Mouse (Mus musculus): ENCODE results near the gene Gm45213. TPM values are rescaled to one million over a fixed set of nuclear protein-coding genes. Genes with fewer than 3 reads are reported as not detected.

Gene Gm45213
- polyA plus RNA-seq, 1 experiment from 2014 or later, result not detected

DNA sequence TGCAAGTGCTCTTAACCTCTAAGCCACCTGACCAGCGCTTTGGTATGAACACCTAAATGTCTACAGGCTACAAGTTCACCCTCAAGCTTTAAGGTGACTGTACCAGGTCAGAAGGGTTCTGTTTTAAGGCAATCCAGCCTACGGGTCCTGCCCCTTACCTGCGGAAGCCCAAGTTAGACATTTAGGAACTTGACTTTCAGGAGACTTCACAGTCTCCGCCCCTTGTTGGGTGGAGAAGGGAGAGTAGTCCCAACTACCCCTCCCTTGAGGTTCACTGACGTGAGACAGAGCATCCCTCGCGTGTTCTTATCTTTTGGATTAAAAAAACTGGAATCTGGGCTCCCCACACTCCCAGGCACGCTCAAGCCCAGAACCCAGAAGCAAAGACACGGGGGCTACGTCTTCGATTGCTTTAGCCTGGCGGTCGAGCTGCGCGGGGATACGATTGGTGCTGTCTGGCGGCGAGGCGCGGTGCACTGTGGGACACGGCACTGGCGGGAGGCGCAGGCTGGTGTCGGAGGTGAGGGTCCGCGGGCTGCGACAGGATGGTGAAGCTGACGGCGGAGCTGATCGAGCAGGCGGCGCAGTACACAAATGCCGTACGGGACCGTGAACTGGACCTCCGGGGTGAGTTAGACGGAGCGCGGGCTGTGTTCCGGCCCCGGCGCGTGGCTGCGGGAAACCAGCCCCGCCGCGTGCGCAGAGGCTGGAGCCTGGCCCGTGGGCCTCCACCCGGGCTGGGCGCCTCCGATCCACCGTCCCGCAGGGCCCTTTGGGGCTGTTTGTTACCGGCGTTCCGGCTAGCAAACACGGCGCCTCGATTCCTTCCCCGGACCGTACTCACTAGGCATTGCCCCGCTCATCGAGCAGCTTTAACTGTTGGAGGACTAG lies 16.9 kb downstream of the Gm45213 start:
- Histone ChIP-seq H3K36me3 (replicated peaks) (peaks cover 30% of the 10 kb centered on the region), H3K9me3 (no peaks in the 10 kb centered on the region), H3K4me1 (peaks cover 15% of the 10 kb centered on the region), H3K4me3 (peak overlapping the region; percentile 84), H3K27ac (replicated peaks) (peak overlapping the region; percentile 88), H3K27me3 (replicated peaks; ENCODE audit: low read depth, poor library complexity, severe bottlenecking) (0 out of 2 replicates have a peak, but pooled peaks cover 5% of the 10 kb centered on the region)
- WGBS, result under 1% methylated on average over 64 of the region's 64 CpGs
- DNase-seq (ENCODE audit: low spot score), result peak; percentile 93

DNA sequence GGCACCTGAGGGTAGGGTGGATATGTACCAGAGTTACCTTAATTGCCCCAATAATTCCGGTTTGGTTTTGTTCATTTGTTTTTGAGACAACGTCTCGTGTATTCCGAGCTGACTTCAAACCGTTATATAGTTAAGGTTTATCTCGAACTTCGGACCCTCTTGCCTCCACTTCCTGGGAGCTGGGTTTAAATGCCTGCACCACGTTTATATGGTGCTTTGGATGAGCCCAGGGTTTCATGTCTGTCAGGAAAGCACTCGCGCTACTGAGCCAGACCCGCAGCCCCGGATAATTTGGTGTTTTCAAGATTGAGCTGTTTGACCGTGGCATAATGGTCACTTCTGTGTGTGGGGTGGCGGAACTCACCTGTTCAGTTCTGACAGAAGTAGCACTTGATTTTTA lies 17.7 kb downstream of the Gm45213 start:
- 1% methylated on average over 14 of the region's 14 CpGs for WGBS
- peaks cover 38% of the 10 kb centered on the region for H3K36me3 ChIP-seq (replicated peaks)
- peak overlapping the region; percentile 88 for H3K27ac ChIP-seq (replicated peaks)
- no peak for DNase-seq (ENCODE audit: low spot score)
- peaks cover 15% of the 10 kb centered on the region for H3K4me1 ChIP-seq
- H3K9me3 ChIP-seq, result no peaks in the 10 kb centered on the region
- peak overlapping the region; percentile 84 for H3K4me3 ChIP-seq
- 0 out of 2 replicates have a peak, but pooled peaks cover 5% of the 10 kb centered on the region for H3K27me3 ChIP-seq (replicated peaks; ENCODE audit: low read depth, poor library complexity, severe bottlenecking)

DNA sequence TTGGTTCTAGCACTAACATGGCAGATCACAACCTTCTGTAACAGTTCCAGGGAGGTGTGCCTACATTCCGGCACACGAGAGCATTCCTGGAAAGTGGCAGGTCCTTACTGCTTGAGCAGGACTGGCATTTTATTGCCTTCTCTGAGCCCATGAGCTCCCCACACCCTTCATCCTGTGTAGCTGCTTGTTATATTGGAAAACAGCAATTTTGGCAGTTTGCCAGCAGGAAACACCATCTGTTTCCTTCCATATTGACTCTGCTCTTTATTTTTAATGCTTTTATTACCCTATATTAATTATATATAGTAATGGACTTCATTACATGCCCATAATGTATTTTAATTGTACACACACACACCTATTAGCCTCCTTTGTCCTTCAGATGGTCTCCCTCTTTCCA lies 33.0 kb downstream of the Gm45213 start:
- peaks cover 17% of the 10 kb centered on the region for H3K4me1 ChIP-seq
- no peak overlapping the region for H3K27ac ChIP-seq (replicated peaks)
- peaks cover 65% of the 10 kb centered on the region for H3K36me3 ChIP-seq (replicated peaks)
- no peaks in the 10 kb centered on the region for H3K9me3 ChIP-seq
- no peak for DNase-seq (ENCODE audit: low spot score)
- no peaks in the 10 kb centered on the region for H3K27me3 ChIP-seq (replicated peaks; ENCODE audit: low read depth, poor library complexity, severe bottlenecking)
- 97% methylated on average over 2 of the region's 2 CpGs for WGBS
- no peak overlapping the region for H3K4me3 ChIP-seq

DNA sequence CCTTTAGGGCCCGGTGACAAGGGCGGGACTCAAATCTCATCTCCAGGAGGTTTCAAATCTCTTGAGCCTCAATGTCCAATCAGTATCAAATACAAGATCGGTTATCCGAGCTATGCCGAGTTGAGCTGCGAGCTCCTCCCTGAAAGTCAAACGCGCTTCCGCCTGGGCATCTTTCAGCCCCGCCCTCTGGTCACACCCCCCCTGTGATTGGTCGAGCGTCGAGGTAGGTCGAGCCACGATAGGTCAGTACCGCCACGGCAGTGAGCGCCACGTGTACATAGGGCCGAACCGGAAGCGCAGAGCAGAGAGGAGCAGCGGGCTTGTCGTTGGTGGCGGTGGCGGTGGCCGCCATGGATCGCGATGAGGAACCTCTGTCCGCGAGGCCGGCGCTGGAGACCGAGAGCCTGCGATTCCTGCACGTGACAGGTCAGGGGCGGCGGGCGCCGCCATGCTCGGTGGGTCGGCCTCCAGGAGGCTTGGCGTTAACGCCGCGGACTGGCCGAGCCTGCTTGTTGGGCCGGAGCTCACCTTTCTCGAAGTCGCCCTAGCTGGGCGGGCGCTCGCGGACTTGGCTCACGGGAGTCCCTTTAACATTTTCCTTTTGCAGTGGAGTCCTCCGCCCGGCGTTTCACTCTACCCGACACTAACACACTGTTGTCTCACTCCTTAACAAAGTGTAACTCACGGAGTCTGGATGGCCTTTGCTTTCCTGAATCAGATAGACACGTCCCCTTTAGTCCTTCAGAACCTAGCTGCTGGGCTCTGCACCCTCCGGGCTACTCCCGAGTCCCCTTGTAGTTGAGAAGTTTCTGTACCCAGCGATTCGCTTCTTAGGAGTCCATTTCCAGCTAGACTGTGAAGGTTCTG lies 36.2 kb downstream of the Gm45213 start, which contains the start of gene Selenos:
TSS of gene Selenos (plus strand) at position 286 of the 867 bp plus-strand sequence.
- Histone ChIP-seq H3K4me3 (peak within 1 kb of the TSS; percentile 92), H3K4me1 (peaks cover 18% of the 10 kb centered on the region), H3K36me3 (replicated peaks) (peaks cover 65% of the 10 kb centered on the region), H3K27ac (replicated peaks) (peak within 1 kb of the TSS; percentile 91), H3K27me3 (replicated peaks; ENCODE audit: low read depth, poor library complexity, severe bottlenecking) (no peaks in the 10 kb centered on the region), H3K9me3 (no peaks in the 10 kb centered on the region)
- peak; percentile 97 for DNase-seq (ENCODE audit: low spot score)
- WGBS, result under 1% methylated on average over 65 of the region's 65 CpGs

DNA sequence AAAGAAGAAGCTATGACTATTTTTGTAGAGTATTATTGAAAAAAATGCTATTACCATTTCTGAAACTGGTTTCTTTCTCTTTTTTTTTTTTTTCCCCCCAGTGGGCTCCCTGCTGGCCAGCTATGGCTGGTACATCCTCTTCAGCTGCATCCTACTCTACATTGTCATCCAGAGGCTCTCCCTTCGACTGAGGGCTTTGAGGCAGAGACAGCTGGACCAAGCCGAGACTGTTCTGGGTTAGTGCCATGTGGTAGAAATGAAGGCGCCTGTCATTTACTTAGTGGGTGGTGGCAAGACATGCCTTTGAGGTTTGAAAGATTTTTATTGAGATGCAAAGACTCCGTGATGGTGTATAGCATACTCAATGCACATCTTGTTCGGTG lies 36.8 kb downstream of the Gm45213 start:
- Histone ChIP-seq H3K27ac (replicated peaks) (peak overlapping the region; percentile 91), H3K9me3 (no peaks in the 10 kb centered on the region), H3K4me1 (peaks cover 18% of the 10 kb centered on the region), H3K4me3 (peak overlapping the region; percentile 92), H3K27me3 (replicated peaks; ENCODE audit: low read depth, poor library complexity, severe bottlenecking) (no peaks in the 10 kb centered on the region), H3K36me3 (replicated peaks) (peaks cover 65% of the 10 kb centered on the region)
- DNase-seq (ENCODE audit: low spot score), result peak; percentile 14
- 46% methylated on average over 5 of the region's 5 CpGs for WGBS

DNA sequence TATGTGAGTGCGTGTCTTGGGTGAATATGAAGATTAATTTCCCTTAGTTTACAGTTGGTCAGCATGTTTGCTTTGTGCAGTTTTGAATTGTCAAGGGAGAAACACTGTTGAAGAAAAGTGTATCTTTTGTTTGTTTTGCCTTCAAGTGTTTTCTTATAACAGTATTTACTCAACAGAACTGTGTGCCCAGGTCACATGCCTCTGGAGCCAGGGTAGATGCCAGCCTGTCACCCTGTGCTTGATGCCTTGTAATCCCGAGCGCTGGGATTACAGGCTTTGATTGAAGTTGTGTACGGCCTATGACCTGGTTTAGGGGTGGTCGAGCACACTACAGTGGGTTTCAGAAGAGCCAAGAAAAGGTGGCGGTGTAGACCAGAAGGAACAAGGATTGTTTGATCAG lies 40.4 kb downstream of the Gm45213 start:
- no peak for DNase-seq (ENCODE audit: low spot score)
- Histone ChIP-seq H3K27me3 (replicated peaks; ENCODE audit: low read depth, poor library complexity, severe bottlenecking) (no peaks in the 10 kb centered on the region), H3K36me3 (replicated peaks) (peaks cover 76% of the 10 kb centered on the region), H3K9me3 (no peaks in the 10 kb centered on the region), H3K27ac (replicated peaks) (no peak overlapping the region), H3K4me1 (peaks cover 17% of the 10 kb centered on the region), H3K4me3 (no peak overlapping the region)
- WGBS, result 93% methylated on average over 6 of the region's 6 CpGs

DNA sequence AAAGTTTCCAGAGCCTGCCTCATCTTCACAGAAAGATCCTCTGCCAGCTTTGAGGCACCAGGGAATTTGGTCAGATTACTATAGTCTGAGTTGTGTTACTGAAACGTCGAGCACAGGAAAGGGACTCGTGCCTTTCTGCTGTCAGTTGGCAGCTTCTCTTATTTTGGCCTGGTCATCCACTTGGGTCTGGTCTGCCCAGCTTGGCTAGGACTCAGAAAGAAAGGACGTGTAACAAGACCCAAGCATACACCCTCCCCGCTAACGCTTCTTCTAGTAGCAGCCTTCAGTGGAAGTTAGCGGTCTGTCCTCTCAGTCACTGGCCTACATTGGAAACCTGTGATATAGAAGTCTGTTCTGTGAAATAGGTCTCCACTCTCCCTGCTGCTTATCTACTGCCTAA lies 41.1 kb downstream of the Gm45213 start:
- H3K4me3 ChIP-seq, result no peak overlapping the region
- no peaks in the 10 kb centered on the region for H3K27me3 ChIP-seq (replicated peaks; ENCODE audit: low read depth, poor library complexity, severe bottlenecking)
- H3K27ac ChIP-seq (replicated peaks), result no peak overlapping the region
- no peaks in the 10 kb centered on the region for H3K9me3 ChIP-seq
- H3K4me1 ChIP-seq, result peaks cover 14% of the 10 kb centered on the region
- no peak for DNase-seq (ENCODE audit: low spot score)
- peaks cover 84% of the 10 kb centered on the region for H3K36me3 ChIP-seq (replicated peaks)
- WGBS, result 88% methylated on average over 7 of the region's 7 CpGs

DNA sequence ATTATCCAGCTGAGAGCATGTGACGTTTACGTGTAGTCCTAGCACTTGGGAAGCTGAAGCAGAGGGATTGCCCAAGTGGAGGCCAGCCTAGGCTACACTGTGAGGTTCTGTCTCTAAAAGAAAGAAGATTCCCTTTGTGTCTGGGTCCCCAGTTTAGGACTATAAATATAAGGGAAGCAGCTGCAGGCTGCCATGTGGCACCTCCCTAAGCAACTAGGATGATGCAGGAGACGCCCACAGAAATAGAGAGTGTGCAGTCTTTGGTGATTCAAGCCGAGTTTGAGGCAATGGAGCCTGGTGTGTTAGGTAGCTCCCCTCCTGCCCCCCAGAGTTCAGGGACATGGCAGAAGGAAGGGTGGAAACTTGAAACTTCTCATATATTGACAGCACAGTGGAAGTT lies 44.2 kb downstream of the Gm45213 start:
- 89% methylated on average over 4 of the region's 4 CpGs for WGBS
- Histone ChIP-seq H3K4me1 (no peaks in the 10 kb centered on the region), H3K27ac (replicated peaks) (no peak overlapping the region), H3K36me3 (replicated peaks) (peaks cover 98% of the 10 kb centered on the region), H3K4me3 (no peak overlapping the region), H3K9me3 (no peaks in the 10 kb centered on the region), H3K27me3 (replicated peaks; ENCODE audit: low read depth, poor library complexity, severe bottlenecking) (no peaks in the 10 kb centered on the region)
- no peak for DNase-seq (ENCODE audit: low spot score)

DNA sequence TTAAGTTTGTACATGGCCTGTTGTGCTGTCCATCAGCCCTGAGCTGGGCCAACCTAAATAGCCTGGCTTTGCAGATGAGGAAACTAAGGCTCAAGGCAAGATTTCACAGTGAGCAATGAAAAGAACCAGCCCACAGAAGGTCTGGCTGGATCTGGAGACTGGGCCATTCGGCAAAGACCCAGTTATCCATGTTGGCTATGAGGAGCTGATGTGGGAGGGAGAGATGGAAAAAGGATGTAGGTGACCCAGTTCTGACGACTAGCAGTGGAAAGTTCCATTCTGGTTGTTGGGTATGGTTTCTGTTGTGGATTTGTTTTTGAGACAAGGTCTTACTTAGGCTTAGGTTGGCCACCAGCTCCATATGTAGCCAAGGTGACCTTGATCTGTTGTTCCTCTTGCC lies 44.7 kb downstream of the Gm45213 start:
- H3K36me3 ChIP-seq (replicated peaks), result peaks cover 98% of the 10 kb centered on the region
- no peak for DNase-seq (ENCODE audit: low spot score)
- no peaks in the 10 kb centered on the region for H3K9me3 ChIP-seq
- 91% methylated on average over 2 of the region's 2 CpGs for WGBS
- no peak overlapping the region for H3K4me3 ChIP-seq
- no peak overlapping the region for H3K27ac ChIP-seq (replicated peaks)
- H3K4me1 ChIP-seq, result no peaks in the 10 kb centered on the region
- H3K27me3 ChIP-seq (replicated peaks; ENCODE audit: low read depth, poor library complexity, severe bottlenecking), result no peaks in the 10 kb centered on the region

DNA sequence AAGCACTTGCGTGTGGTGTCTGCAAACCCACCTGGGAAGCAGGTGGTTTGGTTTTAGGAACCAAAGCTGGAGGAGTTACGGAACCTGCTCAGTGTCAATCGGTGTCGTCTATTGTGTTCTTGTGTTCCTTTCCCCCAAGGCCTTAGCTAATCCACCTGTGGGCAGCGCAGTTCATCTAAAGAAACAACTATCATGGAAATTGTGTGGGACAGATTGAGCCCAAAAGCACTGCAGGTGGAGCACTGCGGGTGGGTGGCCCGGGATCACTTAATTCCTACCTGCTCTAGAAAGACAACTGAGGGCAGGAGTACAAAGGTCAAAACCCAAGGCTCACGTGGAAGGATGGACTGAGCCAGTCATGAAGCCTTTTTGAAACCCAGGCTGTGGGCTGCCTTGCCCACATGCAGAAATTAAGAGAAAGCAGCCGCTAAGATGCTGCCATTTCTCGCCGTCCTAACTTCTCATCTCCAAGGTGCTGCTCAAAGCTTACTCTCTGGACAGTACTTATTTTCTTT lies 47.3 kb downstream of the Gm45213 start:
- WGBS, result 78% methylated on average over 11 of the region's 11 CpGs
- DNase-seq (ENCODE audit: low spot score), result no peak
- no peaks in the 10 kb centered on the region for H3K9me3 ChIP-seq
- H3K27me3 ChIP-seq (replicated peaks; ENCODE audit: low read depth, poor library complexity, severe bottlenecking), result no peaks in the 10 kb centered on the region
- peaks cover 71% of the 10 kb centered on the region for H3K36me3 ChIP-seq (replicated peaks)
- H3K4me3 ChIP-seq, result no peak overlapping the region
- H3K4me1 ChIP-seq, result no peaks in the 10 kb centered on the region
- no peak overlapping the region for H3K27ac ChIP-seq (replicated peaks)

DNA sequence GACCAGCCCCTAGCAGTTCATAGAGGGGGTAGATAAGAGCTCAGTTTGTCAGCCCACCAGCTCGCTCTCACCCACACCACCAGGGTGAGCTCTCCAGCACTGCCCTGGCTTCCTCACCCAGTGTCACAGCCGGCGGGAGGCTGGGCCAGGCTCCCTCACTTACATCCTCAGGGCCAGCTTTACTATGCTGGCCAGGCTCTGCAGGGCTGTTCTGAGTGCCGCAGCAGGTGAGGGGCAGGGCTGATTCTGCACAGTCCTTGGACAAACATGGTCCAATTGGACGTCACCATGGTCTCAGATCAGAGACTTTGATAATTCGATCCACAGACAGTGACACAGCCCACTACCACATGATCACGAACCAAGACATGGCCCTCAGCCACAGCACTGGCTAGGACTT lies 48.2 kb downstream of the Gm45213 start:
- no peaks in the 10 kb centered on the region for H3K4me1 ChIP-seq
- H3K4me3 ChIP-seq, result no peak overlapping the region
- peaks cover 63% of the 10 kb centered on the region for H3K36me3 ChIP-seq (replicated peaks)
- no peaks in the 10 kb centered on the region for H3K9me3 ChIP-seq
- 84% methylated on average over 7 of the region's 7 CpGs for WGBS
- no peaks in the 10 kb centered on the region for H3K27me3 ChIP-seq (replicated peaks; ENCODE audit: low read depth, poor library complexity, severe bottlenecking)
- no peak overlapping the region for H3K27ac ChIP-seq (replicated peaks)
- no peak for DNase-seq (ENCODE audit: low spot score)

DNA sequence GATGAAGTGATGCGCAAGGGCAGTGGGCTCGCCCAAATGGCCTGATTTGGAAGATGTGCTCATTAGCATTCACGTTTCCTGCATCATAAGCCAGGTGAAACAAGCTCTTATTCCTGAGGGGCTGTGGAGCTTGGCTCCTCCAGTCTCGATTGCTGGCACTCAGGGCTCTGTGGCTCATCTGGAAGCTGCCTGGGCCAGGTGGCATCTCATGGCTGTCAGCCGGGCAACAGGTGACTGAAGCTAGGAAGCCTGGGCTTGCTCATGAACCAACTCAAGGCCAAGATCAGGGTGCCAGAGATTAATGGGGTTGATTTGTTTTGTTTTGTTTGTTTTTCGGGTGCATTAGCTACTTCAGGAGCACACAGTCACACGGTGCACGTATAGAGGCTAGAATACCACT lies 49.3 kb downstream of the Gm45213 start:
- H3K9me3 ChIP-seq, result no peaks in the 10 kb centered on the region
- 91% methylated on average over 8 of the region's 8 CpGs for WGBS
- no peak overlapping the region for H3K27ac ChIP-seq (replicated peaks)
- no peaks in the 10 kb centered on the region for H3K27me3 ChIP-seq (replicated peaks; ENCODE audit: low read depth, poor library complexity, severe bottlenecking)
- H3K4me3 ChIP-seq, result no peak overlapping the region
- DNase-seq (ENCODE audit: low spot score), result no peak
- H3K36me3 ChIP-seq (replicated peaks), result peaks cover 52% of the 10 kb centered on the region
- H3K4me1 ChIP-seq, result no peaks in the 10 kb centered on the region
